Mouse (Mus musculus) MEL (cell line): ENCODE results near the gene Hs3st4. TPM values are rescaled to one million over a fixed set of nuclear protein-coding genes. Genes with fewer than 3 reads are reported as not detected.

Source experiments
- DNase-seq: peaks from one replicate; pipeline ENCODE4 v3.0.0; 2011; ENCODE audit warnings: low read depth, low spot score
- H3K27ac ChIP-seq: 2 replicates; pipeline ENCODE4 v1.5.1; 2012; ENCODE audit warnings: low read depth, mild to moderate bottlenecking, control low read depth, low read length, moderate library complexity; ENCODE audit not compliant: control insufficient read depth
- H3K27me3 ChIP-seq, 2 experiments: fragments of 150-350 bp in 1 of 2; sonication (generic) in 1 of 2; 2 replicates each; pipeline ENCODE4 v1.6.1; 2012; ENCODE audit warnings: low read length in 2 of 2, mild to moderate bottlenecking in 2 of 2, improper control_type of control experiment in 1 of 2, moderate library complexity in 1 of 2; ENCODE audit not compliant: insufficient read depth in 2 of 2, control insufficient read depth in 1 of 2
- H3K36me3 ChIP-seq, 2 experiments: 2 replicates each; pipeline ENCODE4 v1.6.1; 2012 to 2014; ENCODE audit warnings: low read length in 2 of 2, improper control_type of control experiment in 1 of 2, inconsistent platforms in 1 of 2, mild to moderate bottlenecking in 1 of 2; ENCODE audit not compliant: insufficient read depth in 2 of 2, control insufficient read depth in 1 of 2
- H3K4me1 ChIP-seq, 2 experiments: fragments of 150-350 bp in 1 of 2; sonication (generic) in 1 of 2; 2 replicates each; pipeline ENCODE4 v1.6.1; 2012; ENCODE audit warnings: low read length in 2 of 2, improper control_type of control experiment in 1 of 2, mild to moderate bottlenecking in 1 of 2; ENCODE audit not compliant: insufficient read depth in 2 of 2, control insufficient read depth in 1 of 2
- H3K4me3 ChIP-seq, 2 experiments: fragments of 150-350 bp in 1 of 2; sonication (generic) in 1 of 2; 2 replicates each; pipeline ENCODE4 v1.5.1; 2012; ENCODE audit warnings: low read depth in 2 of 2, low read length in 2 of 2, mild to moderate bottlenecking in 2 of 2, moderate library complexity in 2 of 2, control low read depth in 1 of 2, improper control_type of control experiment in 1 of 2; ENCODE audit not compliant: control insufficient read depth in 1 of 2, insufficient read depth in 1 of 2
- H3K79me2 ChIP-seq: 2 replicates; pipeline ENCODE4 v1.6.1; 2012; ENCODE audit warnings: mild to moderate bottlenecking, low read length, moderate library complexity; ENCODE audit not compliant: control insufficient read depth, poor library complexity, insufficient read depth
- H3K9ac ChIP-seq: 2 replicates; pipeline ENCODE4 v1.6.1; 2012; ENCODE audit warnings: low read depth, mild to moderate bottlenecking, control low read depth, low read length, moderate library complexity; ENCODE audit not compliant: control insufficient read depth, poor library complexity, severe bottlenecking
- H3K9me3 ChIP-seq: fragments of 150-350 bp; sonication (generic); replicated peaks from 2 replicates; pipeline ENCODE4 v1.6.1; 2012; ENCODE audit warnings: mild to moderate bottlenecking, low read length, improper control_type of control experiment, moderate library complexity; ENCODE audit not compliant: insufficient read depth
- BHLHE40 ChIP-seq: IDR thresholded peaks from 2 replicates; pipeline ENCODE4 v1.6.1; 2012; ENCODE audit warnings: low read depth, mild to moderate bottlenecking, inconsistent platforms, low read length, improper control_type of control experiment, borderline replicate concordance
- CHD1 ChIP-seq: IDR thresholded peaks from 2 replicates; pipeline ENCODE4 v1.6.1; 2012; ENCODE audit warnings: low read depth, mild to moderate bottlenecking, inconsistent platforms, low read length, improper control_type of control experiment
- CHD2 ChIP-seq: IDR thresholded peaks from 2 replicates; pipeline ENCODE4 v1.6.1; 2011; ENCODE audit warnings: low read length, improper control_type of control experiment
- ELF1 ChIP-seq: IDR thresholded peaks from 2 replicates; pipeline ENCODE4 v1.6.1; 2014; ENCODE audit warnings: low read depth, mild to moderate bottlenecking, inconsistent platforms, low read length, improper control_type of control experiment, moderate library complexity
- EP300 ChIP-seq, 2 experiments: IDR thresholded peaks; 2 replicates each; pipeline ENCODE4 v1.6.1; 2011; ENCODE audit warnings: improper control_type of control experiment in 2 of 2, low read length in 2 of 2, low read depth in 1 of 2, mild to moderate bottlenecking in 1 of 2
- GATA1 ChIP-seq: IDR thresholded peaks from 2 replicates; pipeline ENCODE4 v1.6.1; 2011; ENCODE audit warnings: low read depth, low read length, improper control_type of control experiment
- HCFC1 ChIP-seq: IDR thresholded peaks from 2 replicates; pipeline ENCODE4 v1.6.1; 2012; ENCODE audit warnings: low read depth, mild to moderate bottlenecking, inconsistent platforms, low read length, improper control_type of control experiment, moderate library complexity
- JUND ChIP-seq: IDR thresholded peaks from 2 replicates; pipeline ENCODE4 v1.6.1; 2011; ENCODE audit warnings: low read depth, mild to moderate bottlenecking, improper control_type of control experiment, low read length
- KAT2A ChIP-seq: conservative IDR thresholded peaks from 2 replicates; pipeline ENCODE4 v1.6.1; 2012; ENCODE audit warnings: low read depth, low read length, improper control_type of control experiment, inconsistent platforms
- MAZ ChIP-seq: IDR thresholded peaks from 2 replicates; pipeline ENCODE4 v1.6.1; 2012; ENCODE audit warnings: low read depth, mild to moderate bottlenecking, inconsistent platforms, low read length, improper control_type of control experiment
- MYC ChIP-seq: IDR thresholded peaks from 2 replicates; pipeline ENCODE4 v1.6.1; 2011; ENCODE audit warnings: low read depth, mild to moderate bottlenecking, low read length, improper control_type of control experiment, moderate library complexity
- POLR2A ChIP-seq, 2 experiments: IDR thresholded peaks; 2 replicates each; pipeline ENCODE4 v1.6.1; 2011 to 2012; ENCODE audit warnings: low read length in 2 of 2, mild to moderate bottlenecking in 2 of 2, control low read depth in 1 of 2, improper control_type of control experiment in 1 of 2, low read depth in 1 of 2, moderate library complexity in 1 of 2; ENCODE audit not compliant: control insufficient read depth in 1 of 2, insufficient read depth in 1 of 2, poor library complexity in 1 of 2
- POLR2AphosphoS2 ChIP-seq: IDR thresholded peaks from 2 replicates; pipeline ENCODE4 v1.6.1; 2011; ENCODE audit warnings: low read length, improper control_type of control experiment
- RCOR1 ChIP-seq: IDR thresholded peaks from 2 replicates; pipeline ENCODE4 v1.6.1; 2012; ENCODE audit warnings: low read depth, mild to moderate bottlenecking, inconsistent platforms, low read length, improper control_type of control experiment
- SIN3A ChIP-seq: IDR thresholded peaks from 2 replicates; pipeline ENCODE4 v1.6.1; 2012; ENCODE audit warnings: low read length, improper control_type of control experiment, inconsistent platforms
- SMC3 ChIP-seq: IDR thresholded peaks from 2 replicates; pipeline ENCODE4 v1.6.1; 2011; ENCODE audit warnings: low read depth, low read length, improper control_type of control experiment
- TAL1 ChIP-seq: IDR thresholded peaks from 2 replicates; pipeline ENCODE4 v1.6.1; 2012; ENCODE audit warnings: mild to moderate bottlenecking, inconsistent platforms, low read length, moderate library complexity, mixed read lengths
- USF1 ChIP-seq: IDR thresholded peaks from 2 replicates; pipeline ENCODE4 v1.6.1; 2014; ENCODE audit warnings: low read depth, mild to moderate bottlenecking, inconsistent platforms, low read length, improper control_type of control experiment, moderate library complexity
- USF2 ChIP-seq, 2 experiments: IDR thresholded peaks; 2 replicates each; pipeline ENCODE4 v1.6.1; 2011 to 2012; ENCODE audit warnings: improper control_type of control experiment in 2 of 2, low read length in 2 of 2, borderline replicate concordance in 1 of 2, inconsistent platforms in 1 of 2, low read depth in 1 of 2, mild to moderate bottlenecking in 1 of 2; ENCODE audit not compliant: insufficient read depth in 1 of 2
- ZC3H11A ChIP-seq: IDR thresholded peaks from 2 replicates; pipeline ENCODE4 v1.6.1; 2012; ENCODE audit warnings: low read depth, mild to moderate bottlenecking, inconsistent platforms, low read length, improper control_type of control experiment
- ZKSCAN1 ChIP-seq: IDR thresholded peaks from 2 replicates; pipeline ENCODE4 v1.6.1; 2012; ENCODE audit warnings: low read depth, mild to moderate bottlenecking, inconsistent platforms, low read length, improper control_type of control experiment, moderate library complexity
- ZMIZ1 ChIP-seq: IDR thresholded peaks from 2 replicates; pipeline ENCODE4 v1.6.1; 2012; ENCODE audit warnings: low read depth, mild to moderate bottlenecking, inconsistent platforms, low read length, improper control_type of control experiment, moderate library complexity
- polyA plus RNA-seq, 2 experiments: library from polyadenylated mRNA; stranded (reverse) in 1 of 2; unstranded in 1 of 2; fragments of >175 nt in 1 of 2; fragments of >200 nt in 1 of 2; gene quantifications; 2 replicates each; pipeline versions ENCODE4 v1.2.1 to v1.2.4; 2012; ENCODE audit warnings: low replicate concordance in 2 of 2, low read depth in 1 of 2; ENCODE audit not compliant: insufficient read length in 2 of 2, insufficient read depth in 1 of 2, missing spikeins in 1 of 2
- total RNA-seq: library from RNA; depleted of rRNA; stranded (reverse); fragments of 300-350 nt; gene quantifications from 2 replicates; pipeline ENCODE4 v1.2.3, GENCODE M21; 2012

Gene Hs3st4
- total and polyA plus RNA-seq, 3 experiments = not detected

DNA sequence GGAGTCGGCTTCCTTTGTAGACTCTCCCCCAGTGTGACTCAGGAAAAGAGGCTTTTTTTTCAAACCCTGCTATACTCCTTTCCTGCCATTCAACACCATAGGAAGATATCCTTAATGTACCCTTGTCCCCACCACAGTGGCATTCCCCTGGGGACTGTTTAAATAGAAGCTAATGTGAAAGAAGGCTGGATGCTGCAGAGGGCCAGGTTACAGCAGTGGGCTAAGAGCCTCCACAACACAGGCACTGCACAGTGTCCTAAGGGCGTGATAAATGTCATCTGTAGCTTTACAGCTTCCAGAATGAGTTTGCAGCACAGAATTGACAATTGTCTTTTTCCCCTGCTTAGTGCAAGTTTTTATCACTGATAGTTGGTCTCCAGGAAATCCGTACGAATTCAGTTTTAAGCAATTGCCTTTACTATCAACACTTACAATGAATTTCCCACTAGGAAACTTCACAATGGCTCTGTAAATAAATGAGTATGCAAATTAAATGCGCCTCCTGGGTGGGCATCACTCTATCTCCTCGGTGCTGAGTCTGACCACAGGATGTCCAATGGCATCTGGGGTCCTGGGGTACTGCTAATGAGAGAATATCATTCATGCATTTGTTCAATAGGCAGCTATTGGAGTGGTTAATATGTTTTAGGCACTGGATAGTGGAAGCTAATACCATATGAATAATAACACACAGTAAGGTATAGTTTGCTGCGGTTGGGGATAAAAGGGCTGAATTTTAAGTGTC is 257.4 kb downstream of the Hs3st4 start:
- no peaks in the 10 kb centered on the region for H3K9me3 ChIP-seq
- H3K27ac ChIP-seq = no peak overlapping the region
- TF ChIP-seq SMC3 (no peak), CHD1 (no peak), POLR2A (IDR thresholded peaks at IDR 0.05; ENCODE audit: control insufficient read depth in 1 of 2, insufficient read depth in 1 of 2, low read depth in 1 of 2, low read length in 2 of 2, poor library complexity in 1 of 2) (no peak), ELF1 (no peak), USF2 (IDR thresholded peaks at IDR 0.05; ENCODE audit: borderline replicate concordance in 1 of 2, insufficient read depth in 1 of 2, low read depth in 1 of 2, low read length in 2 of 2) (no peak), MAZ (no peak), JUND (no peak), EP300 (IDR thresholded peaks at IDR 0.05; ENCODE audit: low read depth in 1 of 2, low read length in 2 of 2) (no peak), TAL1 (no peak), ZC3H11A (no peak), CHD2 (no peak), RCOR1 (no peak), BHLHE40 (no peak), ZMIZ1 (no peak), HCFC1 (no peak), POLR2AphosphoS2 (no peak), MYC (no peak), GATA1 (no peak), KAT2A (no peak)
- TF ChIP-seq, all 39 proteins: peak for 0
- no peak overlapping the region for H3K9ac ChIP-seq
- no peaks in the 10 kb centered on the region for H3K79me2 ChIP-seq
- no peaks in the 10 kb centered on the region for H3K27me3 ChIP-seq
- no peaks in the 10 kb centered on the region for H3K4me1 ChIP-seq
- H3K36me3 ChIP-seq = no peaks in the 10 kb centered on the region
- no peak overlapping the region for H3K4me3 ChIP-seq
- DNase-seq = no peak

GRCm38 (mm10) chr7:124249838-124250237 is 267.2 kb downstream of the Hs3st4 start:
- H3K27ac ChIP-seq = no peak overlapping the region
- no peaks in the 10 kb centered on the region for H3K9me3 ChIP-seq
- H3K36me3 ChIP-seq = no peaks in the 10 kb centered on the region
- TF ChIP-seq ZKSCAN1 (no peak), BHLHE40 (no peak), USF1 (no peak), GATA1 (no peak), JUND (no peak), SMC3 (no peak), HCFC1 (no peak), SIN3A (no peak), RCOR1 (no peak), POLR2AphosphoS2 (no peak)
- no peaks in the 10 kb centered on the region for H3K27me3 ChIP-seq
- H3K4me3 ChIP-seq = no peak overlapping the region
- H3K9ac ChIP-seq = no peak overlapping the region
- no peak for DNase-seq
- no peaks in the 10 kb centered on the region for H3K79me2 ChIP-seq
- no peaks in the 10 kb centered on the region for H3K4me1 ChIP-seq
